Mouse (Mus musculus) embryonic facial prominence, embryonic 12.5 days (tissue): ENCODE results near the gene Morf4l1. TPM values are rescaled to one million over a fixed set of nuclear protein-coding genes. Genes with fewer than 3 reads are reported as not detected.
"Not testable (repeated sequence)": the region's sequence is repeated elsewhere in the genome, so short reads cannot be mapped to it uniquely, and the experiment has no call there.

Source experiments
- ATAC-seq: fragments of 200-750 bp; cut with Nextera tagmentation; 2 replicates; pipeline ENCODE4 v1.8.0; 2017; ENCODE audit not compliant: insufficient number of reproducible peaks, insufficient read depth, low FRiP score, low TSS enrichment
- H3K27ac ChIP-seq: fragments of 300-500 bp; sonication (generic); 2 replicates; pipeline ENCODE4 v1.5.1; 2016; ENCODE audit warnings: mild to moderate bottlenecking
- H3K27me3 ChIP-seq: fragments of 300-500 bp; sonication (generic); 2 replicates; pipeline ENCODE4 v1.6.1; 2016; ENCODE audit warnings: mild to moderate bottlenecking, moderate library complexity
- H3K36me3 ChIP-seq: fragments of 300-500 bp; sonication (generic); 2 replicates; pipeline ENCODE4 v1.6.1; 2016; ENCODE audit warnings: mild to moderate bottlenecking
- H3K4me1 ChIP-seq: fragments of 300-500 bp; sonication (generic); 2 replicates; pipeline ENCODE4 v1.6.1; 2016
- H3K4me2 ChIP-seq: fragments of 300-500 bp; sonication (generic); replicated peaks from 2 replicates; pipeline ENCODE4 v1.6.1; 2016; ENCODE audit warnings: mild to moderate bottlenecking, moderate library complexity
- H3K4me3 ChIP-seq: fragments of 300-500 bp; sonication (generic); 2 replicates; pipeline ENCODE4 v1.5.1; 2016; ENCODE audit warnings: mild to moderate bottlenecking
- H3K9ac ChIP-seq: fragments of 300-500 bp; sonication (generic); 2 replicates; pipeline ENCODE4 v1.6.1; 2016; ENCODE audit warnings: mild to moderate bottlenecking, moderate library complexity
- H3K9me3 ChIP-seq: fragments of 300-500 bp; sonication (generic); 2 replicates; pipeline ENCODE4 v1.6.1; 2016; ENCODE audit warnings: mild to moderate bottlenecking, moderate library complexity
- WGBS: fragments of 180-500 bp; shearing (Covaris S2); methylation state at CpG from one replicate; pipeline ENCODE4 v1.1.7; 2016; 5-methylcytosine and 5-hydroxymethylcytosine counted together
- polyA plus RNA-seq: library from polyadenylated mRNA; unstranded; fragments of >200 nt; fragmentation: Nextera tagmentation; extraction: Ambion mirVana; gene quantifications from 2 replicates; pipeline ENCODE4 v1.2.1, GENCODE M21; 2016

Morf4l1 gene
- polyA plus RNA-seq, 1 experiment from 2014 or later = 527 TPM

DNA sequence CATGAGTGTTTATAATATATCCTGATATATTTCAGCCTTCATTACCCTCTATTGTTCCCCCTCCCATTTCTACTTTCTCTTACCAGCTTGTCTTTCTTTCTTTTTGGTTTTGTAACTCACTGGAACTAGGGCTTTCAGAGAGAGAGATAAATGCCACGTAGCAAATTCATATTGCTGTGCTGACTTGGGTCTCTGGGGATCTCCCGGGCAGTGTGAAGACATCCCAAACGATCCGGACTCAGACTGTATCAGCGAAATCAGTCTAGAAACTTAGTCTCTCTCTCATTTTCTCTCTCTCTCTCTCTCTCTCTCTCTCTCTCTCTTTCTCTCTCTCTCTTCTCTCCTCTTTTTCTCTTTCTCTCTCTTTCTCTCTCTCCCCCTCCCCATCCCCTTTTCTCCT is 59.2 kb downstream of the Morf4l1 start:
- no peaks in the 10 kb centered on the region for H3K36me3 ChIP-seq
- no peak for ATAC-seq
- no peak overlapping the region for H3K4me2 ChIP-seq
- no peak overlapping the region for H3K4me3 ChIP-seq
- H3K27ac ChIP-seq = no peak overlapping the region
- no peaks in the 10 kb centered on the region for H3K9me3 ChIP-seq
- H3K27me3 ChIP-seq = peaks cover 3% of the 10 kb centered on the region; the same call in 1 of the 2 replicates
- no peaks in the 10 kb centered on the region for H3K4me1 ChIP-seq
- WGBS = 51% methylated on average over 5 of the region's 5 CpGs
- no peak overlapping the region for H3K9ac ChIP-seq

DNA sequence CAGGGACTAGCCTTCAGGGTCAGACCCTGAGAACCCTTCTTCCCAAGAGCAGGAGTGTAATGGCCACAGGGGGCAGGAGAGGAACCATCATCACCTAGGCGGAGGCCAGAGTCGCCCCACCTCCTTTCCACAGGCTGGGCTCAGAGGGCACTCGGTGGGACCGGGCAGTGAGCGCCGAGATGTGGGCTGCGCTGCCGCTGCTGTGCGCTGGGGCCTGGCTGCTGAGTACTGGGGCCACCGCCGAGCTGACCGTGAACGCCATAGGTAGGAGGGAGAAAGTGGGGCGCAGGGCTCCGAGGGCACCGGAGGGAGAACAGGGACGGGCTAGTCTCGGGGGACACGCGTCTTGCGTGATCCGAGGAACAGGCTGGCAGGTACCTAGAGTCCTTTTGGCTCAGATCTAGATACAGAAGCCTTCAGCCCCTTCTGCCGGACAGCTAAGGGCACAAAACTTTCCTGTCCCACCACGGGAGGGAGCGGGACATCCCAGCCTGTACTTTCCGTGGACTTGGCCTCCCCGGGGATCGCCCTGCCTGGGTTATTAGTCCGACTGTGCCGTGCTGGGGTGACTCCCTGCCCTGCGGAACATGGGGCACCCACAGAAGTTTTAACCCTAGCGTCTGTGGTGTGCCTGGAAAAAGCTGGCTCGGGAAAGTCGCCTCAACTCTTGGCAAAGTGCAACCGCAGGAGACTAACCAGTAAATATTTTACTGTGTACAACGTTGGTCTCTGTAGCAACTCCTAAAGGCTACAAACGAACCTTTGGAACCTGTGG is 60.0 kb downstream of the Morf4l1 start:
- no peak overlapping the region for H3K27ac ChIP-seq

DNA sequence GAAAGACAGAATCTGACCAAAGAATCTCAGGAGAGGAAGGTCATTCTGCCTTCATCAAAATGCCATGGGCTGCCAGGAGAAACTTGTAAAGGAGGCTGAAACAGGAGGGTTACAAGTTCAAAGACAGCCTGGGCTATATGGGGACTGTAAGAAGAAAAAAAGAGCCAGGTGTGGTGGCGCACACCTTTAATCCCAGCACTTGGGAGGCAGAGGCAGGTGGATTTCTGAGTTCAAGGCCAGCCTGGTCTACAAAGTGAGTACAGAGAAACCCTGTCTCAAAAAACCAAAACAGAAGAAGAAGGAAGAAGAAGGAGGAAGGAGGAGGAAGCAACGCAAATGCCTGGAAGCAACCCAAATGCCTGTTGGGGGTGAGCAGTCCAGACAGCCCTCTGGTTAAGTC is 60.7 kb downstream of the Morf4l1 start, which contains the start of gene Ctsh:
TSS of gene Ctsh (plus strand) at position 301 of the 400 bp plus-strand sequence.
- no peak within 1 kb of the TSS for H3K27ac ChIP-seq

More for the DNA sequence above, 60.0 kb downstream of the Morf4l1 start:
- H3K9me3 ChIP-seq = no peaks in the 10 kb centered on the region
- no peaks in the 10 kb centered on the region for H3K4me1 ChIP-seq
- WGBS = under 1% methylated on average over 37 of the region's 37 CpGs
- ATAC-seq = peak; percentile 73; the same call in 1 of the 2 replicates
- H3K9ac ChIP-seq = peak overlapping the region; percentile 40; the same call in 1 of the 2 replicates
- peaks cover 3% of the 10 kb centered on the region; the same call in 1 of the 2 replicates for H3K27me3 ChIP-seq
- H3K4me3 ChIP-seq = peak overlapping the region; percentile 43
- peak overlapping the region; percentile 90 for H3K4me2 ChIP-seq
- H3K36me3 ChIP-seq = no peaks in the 10 kb centered on the region

DNA sequence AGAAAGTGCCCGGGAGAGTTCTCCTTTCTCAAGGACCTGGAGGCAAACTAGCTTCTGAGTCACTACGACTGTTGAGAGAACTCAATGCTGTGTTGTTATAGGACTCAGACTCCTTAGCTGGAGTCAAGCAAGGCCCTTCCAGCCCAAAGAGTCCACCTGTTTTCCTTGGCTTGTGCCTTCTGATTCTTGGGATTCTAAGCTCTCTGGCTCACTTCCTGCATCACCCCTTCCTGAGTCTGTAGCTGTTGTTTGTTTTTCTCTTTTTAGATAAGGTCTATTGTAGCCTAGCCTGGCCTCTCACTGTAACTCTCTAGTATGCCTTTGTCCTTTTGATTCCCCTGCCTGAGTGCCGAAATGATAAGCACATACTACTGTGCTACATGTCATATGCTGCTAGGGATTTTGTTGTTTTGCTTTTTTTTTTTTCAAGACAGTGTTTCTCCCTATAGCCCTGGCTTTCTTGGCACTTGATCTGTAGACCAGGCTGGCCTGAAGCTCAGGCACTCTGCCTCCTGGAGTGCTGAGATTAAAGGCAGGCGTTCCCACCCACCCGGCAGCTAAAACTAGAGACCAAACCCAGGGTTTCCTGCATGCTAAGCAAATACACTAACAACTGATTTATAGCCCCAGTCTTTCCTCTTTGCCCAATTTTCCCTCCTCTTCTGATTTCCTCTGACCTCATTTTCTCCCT is 66.5 kb downstream of the Morf4l1 start:
- Histone ChIP-seq H3K36me3 (no peaks in the 10 kb centered on the region), H3K4me3 (no peak overlapping the region), H3K27me3 (no peaks in the 10 kb centered on the region), H3K4me1 (no peaks in the 10 kb centered on the region), H3K9me3 (no peaks in the 10 kb centered on the region), H3K9ac (no peak overlapping the region), H3K4me2 (no peak overlapping the region), H3K27ac (no peak overlapping the region)
- ATAC-seq = no peak
- 64% methylated on average over 5 of the region's 5 CpGs for whole genome bisulfite sequencing

More for the DNA sequence above, 60.7 kb downstream of the Morf4l1 start, which contains the start of gene Ctsh:
- peak within 1 kb of the TSS; percentile 40; the same call in 1 of the 2 replicates for H3K9ac ChIP-seq
- no peak for ATAC-seq
- WGBS = 78% methylated on average over 2 of the region's 2 CpGs
- no peaks in the 10 kb centered on the region for H3K9me3 ChIP-seq
- peak within 1 kb of the TSS; percentile 43 for H3K4me3 ChIP-seq
- peak within 1 kb of the TSS; percentile 90 for H3K4me2 ChIP-seq
- H3K36me3 ChIP-seq = no peaks in the 10 kb centered on the region
- H3K4me1 ChIP-seq = no peaks in the 10 kb centered on the region
- peaks cover 3% of the 10 kb centered on the region; the same call in 1 of the 2 replicates for H3K27me3 ChIP-seq

DNA sequence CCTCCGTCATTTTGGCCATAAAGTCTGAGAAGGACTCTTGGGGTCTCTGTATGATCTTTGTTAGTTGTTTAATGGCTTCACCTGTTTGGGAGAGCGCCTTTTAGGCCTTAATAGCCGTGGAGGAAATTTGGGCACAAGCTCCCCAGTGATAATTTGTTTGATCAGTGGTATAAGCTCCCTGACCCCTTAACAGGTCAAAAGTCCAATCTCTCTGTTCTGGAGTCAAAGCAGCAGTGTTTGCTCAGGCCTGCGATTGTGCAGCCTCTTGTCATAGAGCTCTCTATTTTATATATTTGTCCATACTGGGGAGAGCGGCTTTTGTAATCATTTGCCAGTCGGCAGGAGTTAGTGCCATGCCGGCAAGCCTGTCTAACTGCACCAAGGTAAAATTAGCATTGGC is 69.4 kb downstream of the Morf4l1 start:
- Histone ChIP-seq H3K4me3 (no peak overlapping the region), H3K4me2 (no peak overlapping the region), H3K9ac (no peak overlapping the region), H3K4me1 (no peaks in the 10 kb centered on the region), H3K9me3 (no peaks in the 10 kb centered on the region), H3K27me3 (no peaks in the 10 kb centered on the region), H3K36me3 (no peaks in the 10 kb centered on the region), H3K27ac (no peak overlapping the region)
- 89% methylated on average over 7 of the region's 7 CpGs for WGBS
- no peak for ATAC-seq

DNA sequence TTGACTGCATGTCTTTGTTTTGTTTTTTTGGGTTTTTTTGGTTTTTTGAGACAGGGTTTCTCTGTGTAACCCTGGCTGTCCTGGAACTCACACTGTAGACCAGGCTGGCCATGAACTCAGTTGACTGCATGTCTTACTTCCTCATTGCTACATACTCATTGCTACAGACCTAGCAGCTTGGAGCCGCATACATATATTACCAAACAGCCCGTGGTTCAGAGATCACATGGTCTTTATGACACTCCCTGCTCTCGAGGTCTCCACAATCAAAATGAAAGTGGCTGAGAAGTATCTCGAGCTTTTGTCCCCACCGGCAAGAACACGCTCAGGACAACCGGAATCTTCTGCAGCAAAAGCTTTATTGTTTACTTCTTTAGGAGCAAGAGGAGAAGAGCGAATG is 71.7 kb downstream of the Morf4l1 start:
- H3K4me2 ChIP-seq, H3K27ac ChIP-seq, H3K9me3 ChIP-seq, H3K4me1 ChIP-seq, H3K36me3 ChIP-seq, H3K27me3 ChIP-seq, ATAC-seq, H3K4me3 ChIP-seq, H3K9ac ChIP-seq: not testable (repeated sequence)
- 90% methylated on average over 8 of the region's 8 CpGs for WGBS

Other genes starting within 250 kb of the Morf4l1 start
- 0.15 and 0.20 TPM in 2 replicates for gene Rasgrf1, start 204.9 kb downstream of the Morf4l1 start, polyA plus RNA-seq
- gene Ctsh, start 60.6 kb downstream of the Morf4l1 start, polyA plus RNA-seq = 13.4 and 14.6 TPM in 2 replicates
- gene Adamts7, start 48.3 kb upstream of the Morf4l1 start, polyA plus RNA-seq = 26.0 and 26.6 TPM in 2 replicates
- 17.4 and 19.0 TPM in 2 replicates for gene Tbc1d2b, start 156.0 kb upstream of the Morf4l1 start, polyA plus RNA-seq